Mouse (Mus musculus) lung, postnatal 0 days (tissue): ENCODE data around the gene Thsd1.

Experiments used
- CTCF ChIP-seq: IDR thresholded peaks from 2 replicates; pipeline ENCODE4 v1.5.1; 2016; ENCODE audit warnings: antibody characterized with exemption, mild to moderate bottlenecking
- EP300 ChIP-seq: IDR thresholded peaks from 2 replicates; pipeline ENCODE4 v1.6.1; 2016; ENCODE audit warnings: antibody characterized with exemption, mild to moderate bottlenecking, control low read depth

DNA sequence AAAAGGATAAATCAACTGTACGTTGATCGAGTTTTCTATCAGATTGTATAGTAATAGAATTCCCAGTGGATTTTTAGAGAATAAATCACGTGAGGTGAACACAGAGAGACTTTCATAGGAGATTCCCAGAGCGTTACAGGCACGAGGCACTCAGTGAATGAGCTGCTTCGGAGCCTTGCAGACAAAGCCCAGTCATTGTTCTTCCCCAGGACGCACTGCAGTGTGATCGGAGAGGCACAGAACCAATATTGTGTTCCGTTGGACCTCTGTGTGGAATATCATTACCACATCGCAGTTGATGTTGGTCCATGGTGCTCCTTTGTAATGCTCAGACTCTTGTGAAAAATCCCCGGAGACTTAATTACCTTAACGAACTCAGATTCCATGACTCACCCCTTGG is 20.8 kb downstream of the Thsd1 start:
- no peak for TF ChIP-seq CTCF
- no peak for TF ChIP-seq EP300
